Mouse (Mus musculus) forebrain, postnatal 0 days (tissue): ENCODE data around the gene Epyc. TPM values are rescaled to one million over a fixed set of nuclear protein-coding genes. Genes with fewer than 3 reads are reported as not detected.

Experiments
- ATAC-seq: fragments of 200-750 bp; cut with Nextera tagmentation; 2 replicates; pipeline ENCODE4 v1.8.0; 2017; ENCODE audit warnings: mild to moderate bottlenecking, moderate library complexity
- DNase-seq: peaks from one replicate; pipeline ENCODE4 v3.0.0-alpha.2; 2015
- H3K27ac ChIP-seq: fragments of 300-500 bp; sonication (generic); 2 replicates; pipeline ENCODE4 v1.5.1; 2014; ENCODE audit warnings: low read depth, mild to moderate bottlenecking, antibody characterized with exemption, low read length, moderate library complexity, mixed read lengths
- H3K27me3 ChIP-seq: fragments of 300-500 bp; sonication (generic); 2 replicates; pipeline ENCODE4 v1.6.1; 2014; ENCODE audit warnings: mild to moderate bottlenecking, low read length, mixed read lengths; ENCODE audit not compliant: insufficient read depth
- H3K36me3 ChIP-seq: fragments of 300-500 bp; sonication (generic); 2 replicates; pipeline ENCODE4 v1.6.1; 2014; ENCODE audit warnings: mild to moderate bottlenecking, moderate library complexity; ENCODE audit not compliant: insufficient read depth
- H3K4me1 ChIP-seq: fragments of 300-500 bp; sonication (generic); 2 replicates; pipeline ENCODE4 v1.6.1; 2014; ENCODE audit warnings: antibody characterized with exemption; ENCODE audit not compliant: insufficient read depth
- H3K4me2 ChIP-seq: fragments of 300-500 bp; sonication (generic); 2 replicates; pipeline ENCODE4 v1.6.1; 2014; ENCODE audit warnings: low read depth, mild to moderate bottlenecking, moderate library complexity
- H3K4me3 ChIP-seq: fragments of 300-500 bp; sonication (generic); 2 replicates; pipeline ENCODE4 v1.5.1; 2014; ENCODE audit warnings: low read depth, low read length, mixed read lengths
- H3K9ac ChIP-seq: fragments of 300-500 bp; sonication (generic); 2 replicates; pipeline ENCODE4 v1.6.1; 2014; ENCODE audit warnings: mild to moderate bottlenecking
- H3K9me3 ChIP-seq: fragments of 300-500 bp; sonication (generic); 2 replicates; pipeline ENCODE4 v1.6.1; 2016; ENCODE audit warnings: low read length
- CTCF ChIP-seq: sonication (generic); IDR thresholded peaks from 2 replicates; pipeline ENCODE4 v1.5.1; 2016; ENCODE audit warnings: antibody characterized with exemption, control low read depth, low read depth
- WGBS: fragments of 180-500 bp; shearing (Covaris S2); extraction: QIAGEN DNeasy Blood & Tissue Kit; methylation state at CpG from one replicate; pipeline ENCODE4 v1.1.7; 2014; 5-methylcytosine and 5-hydroxymethylcytosine counted together
- polyA plus RNA-seq: library from polyadenylated mRNA; unstranded; fragments of >200 nt; fragmentation: Nextera tagmentation; extraction: Ambion mirVana; gene quantifications from 2 replicates; pipeline ENCODE4 v1.2.1, GENCODE M21; 2015
- total RNA-seq: library from RNA; depleted of rRNA; stranded (reverse); fragments of >200 nt; gene quantifications from 2 replicates; pipeline ENCODE4 v1.2.3, GENCODE M21; 2014

The Epyc gene
- total and polyA plus RNA-seq, 2 experiments from 2014 or later: 0.61 to 1.2 TPM

GRCm38 (mm10) chr10:97682981-97683380, 39.1 kb downstream of the Epyc start:
- H3K27ac ChIP-seq: no peak overlapping the region
- no peaks in the 10 kb centered on the region for H3K36me3 ChIP-seq
- no peak for TF ChIP-seq CTCF
- H3K4me2 ChIP-seq: no peak overlapping the region
- H3K4me1 ChIP-seq: no peaks in the 10 kb centered on the region
- no peak overlapping the region for H3K9ac ChIP-seq
- no peak overlapping the region for H3K4me3 ChIP-seq
- H3K27me3 ChIP-seq: no peaks in the 10 kb centered on the region
- DNase-seq (no peak), ATAC-seq (no peak)
- no peaks in the 10 kb centered on the region for H3K9me3 ChIP-seq

GRCm38 (mm10) chr10:97687198-97687597, 43.3 kb downstream of the Epyc start:
- Histone ChIP-seq H3K4me1 (no peaks in the 10 kb centered on the region), H3K27ac (no peak overlapping the region), H3K36me3 (no peaks in the 10 kb centered on the region), H3K9ac (no peak overlapping the region), H3K4me3 (no peak overlapping the region), H3K27me3 (no peaks in the 10 kb centered on the region), H3K9me3 (no peaks in the 10 kb centered on the region), H3K4me2 (no peak overlapping the region)
- WGBS: 84% methylated on average over 1 of the region's 1 CpGs
- ATAC-seq (no peak), DNase-seq (no peak)
- TF ChIP-seq CTCF: no peak

- ATAC-seq: peak; percentile 63; the same call in 1 of the 2 replicates
- Histone ChIP-seq H3K36me3 (no peaks in the 10 kb centered on the region), H3K4me1 (no peaks in the 10 kb centered on the region), H3K9me3 (no peaks in the 10 kb centered on the region), H3K4me3 (no peak overlapping the region), H3K27me3 (no peaks in the 10 kb centered on the region), H3K4me2 (no peak overlapping the region), H3K27ac (no peak overlapping the region), H3K9ac (no peak overlapping the region)
- TF ChIP-seq CTCF: peak; percentile 62
- DNase-seq: peak; percentile 68
- WGBS: 60% methylated on average over 3 of the region's 3 CpGs
These were observed 45.6 kb downstream of the Epyc start for GRCm38 (mm10) chr10:97689425-97689824.

- Histone ChIP-seq H3K36me3 (no peaks in the 10 kb centered on the region), H3K4me1 (no peaks in the 10 kb centered on the region), H3K27me3 (no peaks in the 10 kb centered on the region), H3K9me3 (no peaks in the 10 kb centered on the region), H3K9ac (no peak within 1 kb of the TSS), H3K4me3 (no peak within 1 kb of the TSS), H3K4me2 (no peak within 1 kb of the TSS), H3K27ac (no peak within 1 kb of the TSS)
- no peak for TF ChIP-seq CTCF
- DNase-seq (no peak), ATAC-seq (no peak)
- WGBS: 84% methylated on average over 20 of the region's 20 CpGs
These were observed 49.0 kb downstream of the Epyc start, which contains the start of gene Ccer1 for GRCm38 (mm10) chr10:97692913-97693312. Gene Ccer1, plus strand, starts transcription at chr10:97693059.

- no peaks in the 10 kb centered on the region for H3K4me1 ChIP-seq
- TF ChIP-seq CTCF: no peak
- H3K9ac ChIP-seq: no peak overlapping the region
- H3K27me3 ChIP-seq: no peaks in the 10 kb centered on the region
- no peak overlapping the region for H3K4me2 ChIP-seq
- H3K27ac ChIP-seq: no peak overlapping the region
- H3K36me3 ChIP-seq: no peaks in the 10 kb centered on the region
- no peak for ATAC-seq
- no peaks in the 10 kb centered on the region for H3K9me3 ChIP-seq
- WGBS: 96% methylated on average over 37 of the region's 37 CpGs
- no peak overlapping the region for H3K4me3 ChIP-seq
- no peak for DNase-seq
These were observed 49.7 kb downstream of the Epyc start for GRCm38 (mm10) chr10:97693398-97694135.

- TF ChIP-seq CTCF: no peak
- Histone ChIP-seq H3K36me3 (no peaks in the 10 kb centered on the region), H3K9ac (no peak overlapping the region), H3K4me2 (no peak overlapping the region), H3K9me3 (no peaks in the 10 kb centered on the region), H3K4me3 (no peak overlapping the region), H3K4me1 (no peaks in the 10 kb centered on the region), H3K27ac (no peak overlapping the region), H3K27me3 (no peaks in the 10 kb centered on the region)
- ATAC-seq: no peak
- DNase-seq: no peak
These were observed 58.5 kb downstream of the Epyc start for GRCm38 (mm10) chr10:97702321-97702720.

- ATAC-seq (no peak), DNase-seq (peak; percentile 70)
- WGBS: 49% methylated on average over 1 of the region's 1 CpGs
- Histone ChIP-seq H3K9me3 (no peaks in the 10 kb centered on the region), H3K9ac (no peak overlapping the region), H3K4me1 (no peaks in the 10 kb centered on the region), H3K4me2 (no peak overlapping the region), H3K4me3 (no peak overlapping the region), H3K36me3 (no peaks in the 10 kb centered on the region), H3K27me3 (no peaks in the 10 kb centered on the region), H3K27ac (no peak overlapping the region)
- peak; percentile 76 for TF ChIP-seq CTCF
These were observed 60.7 kb downstream of the Epyc start for GRCm38 (mm10) chr10:97704562-97704961.
